Mouse (Mus musculus) hindbrain, embryonic 11.5 days (tissue): Measurements from ENCODE around the gene Bpifb5. TPM values are rescaled to one million over a fixed set of nuclear protein-coding genes. Genes with fewer than 3 reads are reported as not detected.
"Not testable (repeated sequence)": the region's sequence is repeated elsewhere in the genome, so short reads cannot be mapped to it uniquely, and the experiment has no call there.

Experiments used
- ATAC-seq: fragments of 200-750 bp; cut with Nextera tagmentation; 2 replicates; pipeline ENCODE4 v1.8.0; 2017; ENCODE audit warnings: mild to moderate bottlenecking, moderate TSS enrichment, moderate library complexity; ENCODE audit not compliant: low FRiP score
- DNase-seq: peaks from one replicate; pipeline ENCODE4 v3.0.0-alpha.2; 2015; ENCODE audit warnings: low spot score
- H3K27ac ChIP-seq: fragments of 300-500 bp; sonication (generic); 2 replicates; pipeline ENCODE4 v1.5.1; 2014; ENCODE audit warnings: mild to moderate bottlenecking, low read depth, low read length
- H3K27me3 ChIP-seq: fragments of 300-500 bp; sonication (generic); 2 replicates; pipeline ENCODE4 v1.6.1; 2014; ENCODE audit warnings: mild to moderate bottlenecking, low read length, moderate library complexity, mixed read lengths; ENCODE audit not compliant: control insufficient read depth, insufficient read depth
- H3K36me3 ChIP-seq: fragments of 300-500 bp; sonication (generic); 2 replicates; pipeline ENCODE4 v1.6.1; 2014; ENCODE audit warnings: mild to moderate bottlenecking, low read length, moderate library complexity, mixed read lengths; ENCODE audit not compliant: control insufficient read depth, insufficient read depth
- H3K4me1 ChIP-seq: fragments of 300-500 bp; sonication (generic); replicated peaks from 2 replicates; pipeline ENCODE4 v1.6.1; 2014; ENCODE audit warnings: low read length, mixed read lengths; ENCODE audit not compliant: control insufficient read depth, insufficient read depth
- H3K4me2 ChIP-seq: fragments of 300-500 bp; sonication (generic); replicated peaks from 2 replicates; pipeline ENCODE4 v1.6.1; 2014; ENCODE audit warnings: mild to moderate bottlenecking, low read depth, low read length
- H3K4me3 ChIP-seq: fragments of 300-500 bp; sonication (generic); 2 replicates; pipeline ENCODE4 v1.5.1; 2014; ENCODE audit warnings: low read depth, low read length
- H3K9ac ChIP-seq: fragments of 300-500 bp; sonication (generic); 2 replicates; pipeline ENCODE4 v1.6.1; 2014; ENCODE audit warnings: low read depth, low read length
- H3K9me3 ChIP-seq: fragments of 300-500 bp; sonication (generic); 2 replicates; pipeline ENCODE4 v1.6.1; 2016; ENCODE audit warnings: low read length; ENCODE audit not compliant: control insufficient read depth
- WGBS: fragments of 180-500 bp; shearing (Covaris S2); extraction: QIAGEN DNeasy Blood & Tissue Kit; methylation state at CpG from one replicate; pipeline ENCODE4 v1.1.7; 2014; 5-methylcytosine and 5-hydroxymethylcytosine counted together
- polyA plus RNA-seq: library from polyadenylated mRNA; unstranded; fragments of >200 nt; fragmentation: Nextera tagmentation; extraction: Ambion mirVana; gene quantifications from 2 replicates; pipeline ENCODE4 v1.2.1, GENCODE M21; 2014

Gene Bpifb5
- polyA plus RNA-seq, 1 experiment from 2014 or later: not detected

DNA sequence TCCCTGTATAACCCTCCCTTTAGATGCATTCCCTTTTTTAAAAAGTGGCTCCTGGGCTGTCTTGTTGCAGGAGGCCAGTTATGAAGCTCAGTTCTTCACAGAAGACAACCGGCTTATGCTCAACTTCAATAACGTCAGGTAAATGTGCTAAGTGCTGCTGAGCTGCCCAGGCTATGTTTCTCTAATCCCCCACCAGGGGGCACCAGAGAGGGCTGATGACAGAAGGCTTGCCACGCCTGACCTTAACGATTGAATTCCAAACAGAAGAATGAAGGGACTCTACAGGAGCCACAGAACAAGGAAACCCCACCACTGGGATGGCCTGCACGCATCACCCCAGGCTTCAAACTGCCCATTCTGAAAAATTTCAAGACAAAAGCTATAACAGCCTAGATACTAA lies 8.4 kb upstream of the Bpifb5 start:
- no peak for ATAC-seq
- no peaks in the 10 kb centered on the region for H3K27me3 ChIP-seq
- H3K4me3 ChIP-seq: no peak overlapping the region

GRCm38 (mm10) chr2:154219950-154220349 lies 3.6 kb upstream of the Bpifb5 start:
- Histone ChIP-seq H3K27me3 (no peaks in the 10 kb centered on the region), H3K9me3 (no peaks in the 10 kb centered on the region), H3K4me1 (peaks cover 6% of the 10 kb centered on the region), H3K4me3 (no peak overlapping the region), H3K27ac (no peak overlapping the region), H3K36me3 (no peaks in the 10 kb centered on the region), H3K4me2 (no peak overlapping the region), H3K9ac (no peak overlapping the region)
- DNase-seq (no peak), ATAC-seq (no peak)
- WGBS: 88% methylated on average over 5 of the region's 5 CpGs

More for the DNA sequence above, 8.4 kb upstream of the Bpifb5 start:
- Histone ChIP-seq H3K27ac (no peak overlapping the region), H3K9me3 (no peaks in the 10 kb centered on the region), H3K4me2 (no peak overlapping the region), H3K9ac (no peak overlapping the region), H3K36me3 (no peaks in the 10 kb centered on the region), H3K4me1 (no peaks in the 10 kb centered on the region)
- 16% methylated on average over 5 of the region's 5 CpGs for WGBS
- DNase-seq: peak; percentile 85

- no peaks in the 10 kb centered on the region for H3K9me3 ChIP-seq
- H3K4me3 ChIP-seq: no peak overlapping the region
- 0 out of 2 replicates have a peak overlapping the region, but pooled peaks have one; percentile 1 for H3K4me2 ChIP-seq
- H3K9ac ChIP-seq: no peak overlapping the region
- H3K4me1 ChIP-seq: peaks cover 6% of the 10 kb centered on the region
- WGBS: 9% methylated on average over 2 of the region's 2 CpGs
- DNase-seq (peak; percentile 23), ATAC-seq (peak; percentile 19; the same call in 1 of the 2 replicates)
- H3K27ac ChIP-seq: no peak overlapping the region
- no peaks in the 10 kb centered on the region for H3K27me3 ChIP-seq
- H3K36me3 ChIP-seq: no peaks in the 10 kb centered on the region
Observed at GRCm38 (mm10) chr2:154223917-154224273, 353 bp downstream of the Bpifb5 start.

GRCm38 (mm10) chr2:154226991-154227390 lies 3.4 kb downstream of the Bpifb5 start:
- no peaks in the 10 kb centered on the region for H3K9me3 ChIP-seq
- H3K27ac ChIP-seq: no peak overlapping the region
- no peak overlapping the region for H3K4me2 ChIP-seq
- H3K9ac ChIP-seq: no peak overlapping the region
- no peaks in the 10 kb centered on the region for H3K27me3 ChIP-seq
- 79% methylated on average over 4 of the region's 4 CpGs for WGBS
- H3K4me1 ChIP-seq: peaks cover 6% of the 10 kb centered on the region
- no peak overlapping the region for H3K4me3 ChIP-seq
- no peak for DNase-seq
- no peak for ATAC-seq
- no peaks in the 10 kb centered on the region for H3K36me3 ChIP-seq

DNA sequence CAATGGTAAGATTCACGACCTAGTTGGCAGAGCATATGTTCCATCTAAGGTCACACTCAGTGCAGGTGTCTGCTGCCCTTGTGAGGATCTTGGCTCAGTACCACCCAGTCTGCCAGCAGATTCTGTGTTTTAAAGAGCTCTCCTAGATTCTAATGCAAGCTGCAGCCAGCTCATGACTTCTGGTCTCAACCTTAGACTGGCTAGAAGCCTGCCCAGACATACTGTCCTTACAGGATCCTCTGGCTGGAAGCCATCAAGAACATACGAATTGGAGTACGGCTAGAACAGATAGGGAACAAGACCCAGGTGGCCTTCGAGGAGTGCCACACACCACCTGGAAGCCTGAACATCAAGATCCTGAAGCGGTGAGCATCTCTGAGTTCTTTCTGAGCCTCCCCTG lies 4.3 kb downstream of the Bpifb5 start:
- H3K4me1 ChIP-seq: peaks cover 6% of the 10 kb centered on the region
- no peaks in the 10 kb centered on the region for H3K9me3 ChIP-seq
- no peak for ATAC-seq
- H3K27me3 ChIP-seq: no peaks in the 10 kb centered on the region
- H3K36me3 ChIP-seq: no peaks in the 10 kb centered on the region
- H3K9ac ChIP-seq: no peak overlapping the region
- no peak overlapping the region for H3K4me2 ChIP-seq
- DNase-seq: no peak
- no peak overlapping the region for H3K27ac ChIP-seq
- WGBS: 90% methylated on average over 5 of the region's 5 CpGs
- no peak overlapping the region for H3K4me3 ChIP-seq

DNA sequence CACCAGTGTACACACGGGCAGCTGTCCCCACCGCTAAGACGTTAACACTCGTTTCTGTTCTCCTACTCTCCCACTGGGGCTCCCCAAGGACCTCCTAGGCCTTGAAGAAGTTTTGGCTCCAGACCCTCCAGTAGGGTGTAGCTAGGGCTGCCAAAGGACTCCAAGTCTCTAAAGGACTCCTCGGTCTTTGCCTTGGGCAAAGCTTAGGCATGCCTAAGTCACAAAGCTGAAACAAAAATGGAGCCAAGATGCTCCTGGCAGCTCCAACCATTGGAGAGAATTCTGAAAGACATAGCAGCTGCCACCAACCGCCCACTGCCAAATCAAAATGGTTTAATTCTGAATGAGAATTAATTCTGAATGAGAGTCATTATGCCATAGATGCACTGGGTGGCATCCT lies 9.9 kb downstream of the Bpifb5 start:
- H3K9ac ChIP-seq: no peak overlapping the region
- no peak overlapping the region for H3K4me2 ChIP-seq
- H3K27ac ChIP-seq: no peak overlapping the region
- no peaks in the 10 kb centered on the region for H3K4me1 ChIP-seq
- H3K27me3 ChIP-seq: no peaks in the 10 kb centered on the region
- no peak overlapping the region for H3K4me3 ChIP-seq
- no peaks in the 10 kb centered on the region for H3K9me3 ChIP-seq
- DNase-seq (no peak), ATAC-seq (no peak)
- no peaks in the 10 kb centered on the region for H3K36me3 ChIP-seq
- 90% methylated on average over 6 of the region's 6 CpGs for WGBS

DNA sequence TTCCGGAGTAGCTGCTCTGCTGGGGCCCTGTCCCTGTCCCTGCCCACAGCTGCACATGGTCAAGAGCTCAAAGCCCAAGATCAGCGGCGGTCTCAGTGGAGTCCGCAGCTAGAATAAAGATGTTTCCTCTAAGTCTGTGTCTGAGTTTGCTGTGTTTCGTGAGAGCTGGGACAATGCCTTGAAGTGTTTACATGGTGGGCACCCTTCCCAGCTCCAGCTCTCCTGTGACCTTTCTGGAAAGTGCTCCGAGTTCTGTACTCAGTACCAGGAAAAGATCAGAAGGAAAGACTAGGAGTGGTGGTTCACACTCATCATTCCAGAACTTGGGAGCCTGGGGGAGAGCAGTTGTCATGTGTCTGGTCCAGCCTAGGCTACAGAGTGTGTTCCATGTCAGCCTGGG lies 17.2 kb downstream of the Bpifb5 start:
- ATAC-seq (no peak), DNase-seq (no peak)
- Histone ChIP-seq H3K27me3 (no peaks in the 10 kb centered on the region), H3K27ac (no peak overlapping the region), H3K9me3 (no peaks in the 10 kb centered on the region), H3K36me3 (no peaks in the 10 kb centered on the region), H3K4me1 (no peaks in the 10 kb centered on the region), H3K9ac (no peak overlapping the region), H3K4me2 (no peak overlapping the region), H3K4me3 (no peak overlapping the region)
- WGBS: 93% methylated on average over 6 of the region's 6 CpGs

DNA sequence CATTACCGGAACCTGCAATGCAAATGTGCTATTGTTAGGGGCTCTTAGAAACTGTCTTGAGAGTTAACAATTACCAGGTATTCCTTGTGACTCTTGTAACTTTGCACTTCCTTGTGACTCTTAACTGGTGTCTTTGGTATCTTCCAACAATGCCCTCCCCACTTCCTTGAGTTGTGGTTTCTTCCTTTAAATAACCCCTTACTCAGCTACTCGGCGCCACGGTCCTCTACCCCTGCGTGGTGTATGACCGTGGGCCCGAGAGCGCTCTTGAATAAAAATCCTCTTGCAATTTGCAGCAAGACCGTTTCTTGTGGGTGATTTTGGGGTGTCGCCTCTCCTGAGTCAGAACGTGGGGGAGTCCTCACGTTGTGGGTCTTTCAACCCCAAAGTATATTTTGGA lies 19.2 kb downstream of the Bpifb5 start:
- H3K9me3 ChIP-seq, H3K9ac ChIP-seq, H3K4me1 ChIP-seq, H3K4me3 ChIP-seq, H3K36me3 ChIP-seq, ATAC-seq, H3K4me2 ChIP-seq, H3K27me3 ChIP-seq, DNase-seq, H3K27ac ChIP-seq: not testable (repeated sequence)
- 93% methylated on average over 11 of the region's 12 CpGs for WGBS

DNA sequence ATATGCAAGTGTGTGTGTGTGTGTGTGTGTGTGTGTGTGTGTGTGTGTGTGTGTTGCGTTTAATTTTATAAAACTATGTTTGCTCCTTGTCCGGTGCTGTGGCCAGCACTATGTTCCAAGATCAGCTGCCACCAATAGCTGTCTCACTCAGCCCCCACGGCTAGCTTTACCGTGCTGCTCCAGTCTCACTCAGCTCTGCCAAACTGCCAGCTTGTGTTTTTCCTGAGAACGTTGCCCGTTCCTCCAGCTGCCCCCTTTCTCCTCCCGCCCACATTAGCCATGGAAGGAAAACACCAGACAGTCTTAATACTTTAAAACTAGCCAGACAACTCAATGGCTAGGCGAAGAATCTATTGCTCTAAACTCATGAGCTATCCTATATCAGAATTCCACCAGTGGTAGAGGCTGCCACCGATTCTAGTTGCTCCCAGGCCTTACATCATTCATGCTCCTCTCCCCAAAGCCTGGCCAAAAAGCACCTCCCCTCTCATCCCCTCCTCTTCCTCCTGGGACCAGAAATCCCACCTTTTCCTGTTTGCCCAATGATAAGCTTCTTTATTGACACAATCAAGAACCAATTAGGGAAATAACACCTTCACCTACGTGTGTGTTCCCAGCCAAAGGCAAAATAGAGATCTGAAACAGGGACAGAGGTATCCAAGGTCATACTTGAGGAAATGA lies 20.0 kb downstream of the Bpifb5 start:
- no peak overlapping the region for H3K4me3 ChIP-seq
- WGBS: 90% methylated on average over 10 of the region's 10 CpGs
- ATAC-seq (no peak), DNase-seq (no peak)
- H3K36me3 ChIP-seq: no peaks in the 10 kb centered on the region
- no peaks in the 10 kb centered on the region for H3K4me1 ChIP-seq
- H3K27me3 ChIP-seq: no peaks in the 10 kb centered on the region
- no peaks in the 10 kb centered on the region for H3K9me3 ChIP-seq
- no peak overlapping the region for H3K9ac ChIP-seq
- H3K4me2 ChIP-seq: no peak overlapping the region
- H3K27ac ChIP-seq: no peak overlapping the region
